Mouse (Mus musculus) intestine, embryonic 16.5 days (tissue): ENCODE data around the gene Mthfd2l. TPM values are rescaled to one million over a fixed set of nuclear protein-coding genes. Genes with fewer than 3 reads are reported as not detected.

Source experiments
- ATAC-seq: fragments of 200-750 bp; cut with Nextera tagmentation; 2 replicates; pipeline ENCODE4 v1.8.0; 2017; ENCODE audit warnings: moderate TSS enrichment, moderate library complexity
- H3K27ac ChIP-seq: fragments of 300-500 bp; sonication (generic); 2 replicates; pipeline ENCODE4 v1.5.1; 2014; ENCODE audit warnings: mild to moderate bottlenecking, low read length
- H3K27me3 ChIP-seq: fragments of 300-500 bp; sonication (generic); replicated peaks from 2 replicates; pipeline ENCODE4 v1.6.1; 2014; ENCODE audit warnings: low read length, control low read depth, mixed read lengths; ENCODE audit not compliant: control insufficient read depth, insufficient read depth
- H3K36me3 ChIP-seq: fragments of 300-500 bp; sonication (generic); 2 replicates; pipeline ENCODE4 v1.6.1; 2014; ENCODE audit warnings: low read length, control low read depth; ENCODE audit not compliant: control insufficient read depth, insufficient read depth
- H3K4me1 ChIP-seq: fragments of 300-500 bp; sonication (generic); 2 replicates; pipeline ENCODE4 v1.6.1; 2014; ENCODE audit warnings: low read length, control low read depth, mixed read lengths; ENCODE audit not compliant: control insufficient read depth, insufficient read depth
- H3K4me2 ChIP-seq: fragments of 300-500 bp; sonication (generic); 2 replicates; pipeline ENCODE4 v1.6.1; 2014; ENCODE audit warnings: low read depth, low read length, control low read depth
- H3K4me3 ChIP-seq: fragments of 300-500 bp; sonication (generic); 2 replicates; pipeline ENCODE4 v1.5.1; 2014; ENCODE audit warnings: mild to moderate bottlenecking, low read length
- H3K9ac ChIP-seq: fragments of 300-500 bp; sonication (generic); 2 replicates; pipeline ENCODE4 v1.6.1; 2014; ENCODE audit warnings: low read depth, low read length
- H3K9me3 ChIP-seq: fragments of 300-500 bp; sonication (generic); 2 replicates; pipeline ENCODE4 v1.6.1; 2016; ENCODE audit warnings: low read length, control low read depth; ENCODE audit not compliant: control insufficient read depth
- WGBS: fragments of 180-500 bp; shearing (Covaris S2); extraction: QIAGEN DNeasy Blood & Tissue Kit; methylation state at CpG from one replicate; pipeline ENCODE4 v1.1.7; 2014; 5-methylcytosine and 5-hydroxymethylcytosine counted together
- polyA plus RNA-seq: library from polyadenylated mRNA; unstranded; fragments of >200 nt; fragmentation: Nextera tagmentation; extraction: Ambion mirVana; gene quantifications from 2 replicates; pipeline ENCODE4 v1.2.1, GENCODE M21; 2015

Gene Mthfd2l
- polyA plus RNA-seq, 1 experiment from 2014 or later, result 33.1 TPM

GRCm38 (mm10) chr5:91027840-91028239, 96.9 kb downstream of the Mthfd2l start:
- no peaks in the 10 kb centered on the region for H3K36me3 ChIP-seq
- no peak overlapping the region for H3K4me2 ChIP-seq
- no peak for ATAC-seq
- H3K4me1 ChIP-seq, result no peaks in the 10 kb centered on the region
- H3K9ac ChIP-seq, result no peak overlapping the region
- H3K27me3 ChIP-seq, result no peaks in the 10 kb centered on the region
- no peak overlapping the region for H3K4me3 ChIP-seq
- WGBS, result 29% methylated on average over 1 of the region's 1 CpGs
- no peaks in the 10 kb centered on the region for H3K9me3 ChIP-seq
- H3K27ac ChIP-seq, result no peak overlapping the region

- no peak for ATAC-seq
- WGBS, result 91% methylated on average over 2 of the region's 2 CpGs
- H3K4me2 ChIP-seq, result no peak overlapping the region
- H3K9me3 ChIP-seq, result no peaks in the 10 kb centered on the region
- no peak overlapping the region for H3K9ac ChIP-seq
- H3K27me3 ChIP-seq, result no peaks in the 10 kb centered on the region
- no peaks in the 10 kb centered on the region for H3K4me1 ChIP-seq
- no peak overlapping the region for H3K27ac ChIP-seq
- H3K36me3 ChIP-seq, result no peaks in the 10 kb centered on the region
- no peak overlapping the region for H3K4me3 ChIP-seq
Measured at GRCm38 (mm10) chr5:91030629-91031028, 99.7 kb downstream of the Mthfd2l start.

- Histone ChIP-seq H3K4me1 (peaks cover 5% of the 10 kb centered on the region; the same call in 1 of the 2 replicates), H3K27me3 (no peaks in the 10 kb centered on the region), H3K4me3 (no peak overlapping the region), H3K9ac (no peak overlapping the region), H3K27ac (no peak overlapping the region), H3K36me3 (no peaks in the 10 kb centered on the region), H3K4me2 (no peak overlapping the region), H3K9me3 (no peaks in the 10 kb centered on the region)
- ATAC-seq, result no peak; the same call in 1 of the 2 replicates
- 75% methylated on average over 2 of the region's 2 CpGs for WGBS
Measured at GRCm38 (mm10) chr5:91035341-91035740, 104.4 kb downstream of the Mthfd2l start.

GRCm38 (mm10) chr5:91036628-91037027, 105.7 kb downstream of the Mthfd2l start:
- H3K4me1 ChIP-seq, result peaks cover 5% of the 10 kb centered on the region; the same call in 1 of the 2 replicates
- no peak for ATAC-seq
- H3K36me3 ChIP-seq, result no peaks in the 10 kb centered on the region
- no peaks in the 10 kb centered on the region for H3K27me3 ChIP-seq
- H3K9me3 ChIP-seq, result no peaks in the 10 kb centered on the region
- WGBS, result 79% methylated on average over 4 of the region's 4 CpGs
- no peak overlapping the region for H3K4me3 ChIP-seq
- no peak overlapping the region for H3K9ac ChIP-seq
- H3K4me2 ChIP-seq, result no peak overlapping the region
- no peak overlapping the region for H3K27ac ChIP-seq

- H3K27ac ChIP-seq, result no peak overlapping the region
- no peaks in the 10 kb centered on the region for H3K36me3 ChIP-seq
- H3K4me1 ChIP-seq, result peaks cover 5% of the 10 kb centered on the region; the same call in 1 of the 2 replicates
- no peak overlapping the region for H3K4me3 ChIP-seq
- WGBS, result 81% methylated on average over 2 of the region's 2 CpGs
- no peak for ATAC-seq
- H3K9ac ChIP-seq, result no peak overlapping the region
- no peaks in the 10 kb centered on the region for H3K27me3 ChIP-seq
- no peak overlapping the region for H3K4me2 ChIP-seq
- no peaks in the 10 kb centered on the region for H3K9me3 ChIP-seq
Measured at GRCm38 (mm10) chr5:91037756-91038155, 106.8 kb downstream of the Mthfd2l start.

GRCm38 (mm10) chr5:91038547-91038946, 107.6 kb downstream of the Mthfd2l start:
- H3K9ac ChIP-seq, result no peak overlapping the region

GRCm38 (mm10) chr5:91038963-91039362, 108.0 kb downstream of the Mthfd2l start:
- ATAC-seq, result no peak; the same call in 1 of the 2 replicates
- H3K4me3 ChIP-seq, result no peak overlapping the region
- no peak overlapping the region for H3K4me2 ChIP-seq

More at GRCm38 (mm10) chr5:91038547-91038946, 107.6 kb downstream of the Mthfd2l start:
- H3K36me3 ChIP-seq, result no peaks in the 10 kb centered on the region
- 14% methylated on average over 2 of the region's 2 CpGs for WGBS
- no peaks in the 10 kb centered on the region for H3K9me3 ChIP-seq
- H3K27me3 ChIP-seq, result no peaks in the 10 kb centered on the region
- no peak overlapping the region for H3K4me3 ChIP-seq
- H3K4me2 ChIP-seq, result no peak overlapping the region
- peaks cover 5% of the 10 kb centered on the region; the same call in 1 of the 2 replicates for H3K4me1 ChIP-seq
- peak; percentile 98 for ATAC-seq
- no peak overlapping the region for H3K27ac ChIP-seq

GRCm38 (mm10) chr5:91047987-91048386, 117.1 kb downstream of the Mthfd2l start:
- Histone ChIP-seq H3K4me1 (no peaks in the 10 kb centered on the region), H3K36me3 (no peaks in the 10 kb centered on the region), H3K27ac (no peak overlapping the region), H3K4me3 (no peak overlapping the region), H3K9ac (no peak overlapping the region), H3K4me2 (no peak overlapping the region), H3K9me3 (no peaks in the 10 kb centered on the region), H3K27me3 (no peaks in the 10 kb centered on the region)
- 48% methylated on average over 6 of the region's 6 CpGs for WGBS
- ATAC-seq, result peak; percentile 77

More at GRCm38 (mm10) chr5:91038963-91039362, 108.0 kb downstream of the Mthfd2l start:
- Histone ChIP-seq H3K27ac (no peak overlapping the region), H3K9ac (no peak overlapping the region), H3K36me3 (no peaks in the 10 kb centered on the region), H3K4me1 (peaks cover 5% of the 10 kb centered on the region; the same call in 1 of the 2 replicates), H3K9me3 (no peaks in the 10 kb centered on the region), H3K27me3 (no peaks in the 10 kb centered on the region)
- 70% methylated on average over 2 of the region's 2 CpGs for WGBS

- peak; percentile 81 for ATAC-seq
- Histone ChIP-seq H3K9me3 (no peaks in the 10 kb centered on the region), H3K27me3 (no peaks in the 10 kb centered on the region), H3K36me3 (no peaks in the 10 kb centered on the region), H3K4me2 (no peak overlapping the region), H3K9ac (no peak overlapping the region), H3K4me3 (no peak overlapping the region), H3K4me1 (no peaks in the 10 kb centered on the region), H3K27ac (no peak overlapping the region)
- 63% methylated on average over 8 of the region's 8 CpGs for WGBS
Measured at GRCm38 (mm10) chr5:91048397-91048796, 117.5 kb downstream of the Mthfd2l start.
